Mouse (Mus musculus) thymus, adult 2 months (tissue): ENCODE measurements around the gene Fsd2. TPM values are rescaled to one million over a fixed set of nuclear protein-coding genes. Genes with fewer than 3 reads are reported as not detected.

Experiments
- DNase-seq: peaks from one replicate; pipeline ENCODE4 v3.0.0; 2021
- H3K27ac ChIP-seq: fragments of 200-500 bp; 2 replicates; pipeline ENCODE4 v1.5.1; 2012; ENCODE audit warnings: low read length, control low read depth; ENCODE audit not compliant: control insufficient read depth, insufficient read depth
- H3K27me3 ChIP-seq: fragments of 200-500 bp; 2 replicates; pipeline ENCODE4 v1.6.1; 2012; ENCODE audit warnings: mild to moderate bottlenecking, low read length, moderate library complexity, mixed read lengths; ENCODE audit not compliant: control insufficient read depth, insufficient read depth
- H3K36me3 ChIP-seq: fragments of 200-500 bp; 2 replicates; pipeline ENCODE4 v1.6.1; 2012; ENCODE audit warnings: mild to moderate bottlenecking, low read length, moderate library complexity; ENCODE audit not compliant: control insufficient read depth, insufficient read depth
- H3K4me1 ChIP-seq: fragments of 200-500 bp; replicated peaks from 2 replicates; pipeline ENCODE4 v1.6.1; 2012; ENCODE audit warnings: low read length; ENCODE audit not compliant: control insufficient read depth, insufficient read depth
- H3K4me3 ChIP-seq: fragments of 200-500 bp; 2 replicates; pipeline ENCODE4 v1.5.1; 2012; ENCODE audit warnings: mild to moderate bottlenecking, low read length, control low read depth, moderate library complexity; ENCODE audit not compliant: control insufficient read depth, insufficient read depth
- CTCF ChIP-seq: fragments of 200-500 bp; IDR thresholded peaks from 2 replicates; pipeline ENCODE4 v1.5.1; 2012; ENCODE audit warnings: mild to moderate bottlenecking, control low read depth, low read length, moderate library complexity, borderline replicate concordance; ENCODE audit not compliant: control insufficient read depth, poor library complexity, insufficient read depth; ENCODE audit errors: extremely low read depth
- POLR2A ChIP-seq: fragments of 200-500 bp; IDR thresholded peaks from 2 replicates; pipeline ENCODE4 v1.6.1; 2012; ENCODE audit warnings: mild to moderate bottlenecking, low read length, control low read depth, moderate library complexity; ENCODE audit not compliant: control insufficient read depth, poor library complexity, insufficient read depth; ENCODE audit errors: extremely low read depth
- WGBS: fragments of 180-500 bp; shearing (Covaris S2); methylation state at CpG from one replicate; pipeline ENCODE4 v1.1.7; 2018; 5-methylcytosine and 5-hydroxymethylcytosine counted together
- polyA plus RNA-seq: library from polyadenylated mRNA; depleted of rRNA; stranded (reverse); fragments of >200 nt; gene quantifications from 2 replicates; pipeline ENCODE4 v1.2.3, GENCODE M21; 2012

Gene Fsd2
- polyA plus RNA-seq, 1 experiment = 3.2 TPM

- H3K4me3 ChIP-seq = no peak overlapping the region
- H3K36me3 ChIP-seq = peaks cover 52% of the 10 kb centered on the region
- no peak for TF ChIP-seq CTCF
- TF ChIP-seq POLR2A = no peak
- no peaks in the 10 kb centered on the region for H3K27me3 ChIP-seq
- no peaks in the 10 kb centered on the region for H3K4me1 ChIP-seq
- DNase-seq = no peak
- no peak overlapping the region for H3K27ac ChIP-seq
- 96% methylated on average over 4 of the region's 4 CpGs for WGBS
These were observed 20.5 kb upstream of the Fsd2 start for GRCm38 (mm10) chr7:81587238-81587637.

- TF ChIP-seq POLR2A = no peak
- no peak for TF ChIP-seq CTCF
- H3K4me3 ChIP-seq = no peak overlapping the region
- H3K27ac ChIP-seq = no peak overlapping the region
- WGBS = 98% methylated on average over 7 of the region's 7 CpGs
- peaks cover 36% of the 10 kb centered on the region for H3K36me3 ChIP-seq
- no peaks in the 10 kb centered on the region for H3K4me1 ChIP-seq
- H3K27me3 ChIP-seq = no peaks in the 10 kb centered on the region
- DNase-seq = no peak
These were observed 18.6 kb upstream of the Fsd2 start for GRCm38 (mm10) chr7:81585326-81585725.

- peaks cover 43% of the 10 kb centered on the region for H3K36me3 ChIP-seq
- no peak overlapping the region for H3K27ac ChIP-seq
- no peaks in the 10 kb centered on the region for H3K4me1 ChIP-seq
- H3K4me3 ChIP-seq = no peak overlapping the region
- TF ChIP-seq POLR2A = no peak
- no peak for TF ChIP-seq CTCF
- H3K27me3 ChIP-seq = no peaks in the 10 kb centered on the region
- DNase-seq = no peak
- WGBS = 89% methylated on average over 3 of the region's 3 CpGs
These were observed 16.8 kb upstream of the Fsd2 start for GRCm38 (mm10) chr7:81583512-81583911.

GRCm38 (mm10) chr7:81579312-81579711, 12.6 kb upstream of the Fsd2 start:
- Histone ChIP-seq H3K4me1 (no peaks in the 10 kb centered on the region), H3K36me3 (peaks cover 16% of the 10 kb centered on the region), H3K27ac (no peak overlapping the region), H3K27me3 (no peaks in the 10 kb centered on the region), H3K4me3 (no peak overlapping the region)
- no peak for DNase-seq
- no peak for TF ChIP-seq POLR2A
- no peak for TF ChIP-seq CTCF
- 99% methylated on average over 5 of the region's 5 CpGs for WGBS

GRCm38 (mm10) chr7:81578413-81578812, 11.7 kb upstream of the Fsd2 start:
- H3K27me3 ChIP-seq = no peaks in the 10 kb centered on the region
- no peak overlapping the region for H3K27ac ChIP-seq
- peaks cover 16% of the 10 kb centered on the region for H3K36me3 ChIP-seq
- DNase-seq = no peak
- H3K4me1 ChIP-seq = peaks cover 3% of the 10 kb centered on the region; the same call in 1 of the 2 replicates
- H3K4me3 ChIP-seq = no peak overlapping the region
- TF ChIP-seq CTCF = no peak
- TF ChIP-seq POLR2A = no peak
- WGBS = 98% methylated on average over 7 of the region's 7 CpGs

GRCm38 (mm10) chr7:81577872-81578271, 11.1 kb upstream of the Fsd2 start:
- TF ChIP-seq CTCF = no peak
- no peak overlapping the region for H3K4me3 ChIP-seq

GRCm38 (mm10) chr7:81575606-81576005, 8.9 kb upstream of the Fsd2 start:
- no peaks in the 10 kb centered on the region for H3K27me3 ChIP-seq
- TF ChIP-seq CTCF = no peak
- no peak for TF ChIP-seq POLR2A
- no peak overlapping the region for H3K4me3 ChIP-seq
- no peak for DNase-seq
- peaks cover 11% of the 10 kb centered on the region for H3K4me1 ChIP-seq
- 98% methylated on average over 10 of the region's 10 CpGs for WGBS
- H3K36me3 ChIP-seq = peaks cover 16% of the 10 kb centered on the region
- no peak overlapping the region for H3K27ac ChIP-seq

More at GRCm38 (mm10) chr7:81577872-81578271, 11.1 kb upstream of the Fsd2 start:
- Histone ChIP-seq H3K27ac (no peak overlapping the region), H3K36me3 (peaks cover 16% of the 10 kb centered on the region), H3K27me3 (no peaks in the 10 kb centered on the region), H3K4me1 (peaks cover 3% of the 10 kb centered on the region)
- WGBS = 96% methylated on average over 3 of the region's 3 CpGs
- DNase-seq = no peak
